Mouse (Mus musculus): ENCODE results near the gene Pam. TPM values are rescaled to one million over a fixed set of nuclear protein-coding genes. Genes with fewer than 3 reads are reported as not detected.

Gene Pam
- total RNA-seq, 2 experiments from 2014 or later: 672 to 774 TPM

DNA sequence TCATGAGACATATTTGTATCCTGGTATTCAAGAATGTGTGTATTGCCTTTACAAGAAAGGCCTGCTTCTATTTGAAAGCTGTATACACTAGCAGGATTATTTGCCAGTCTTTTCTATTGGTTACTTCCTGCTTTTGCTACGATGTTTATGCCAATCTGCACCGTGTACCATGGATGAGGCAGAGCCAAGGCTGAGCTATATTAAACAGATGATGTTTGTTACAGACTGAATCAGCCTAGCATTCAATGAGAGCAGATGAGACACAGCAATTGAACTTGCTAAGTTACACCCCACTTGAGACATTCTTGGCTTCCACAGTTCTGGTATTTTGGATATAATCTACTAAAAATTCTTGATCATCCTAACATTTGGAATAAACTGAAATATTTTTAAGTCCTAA lies 267.9 kb downstream of the Pam start:
- DNase-seq: no peak

- DNase-seq: no peak
These were observed 272.5 kb downstream of the Pam start for GRCm38 (mm10) chr1:97822904-97823303.

- DNase-seq: no peak
These were observed 273.2 kb downstream of the Pam start for GRCm38 (mm10) chr1:97822203-97822602.

GRCm38 (mm10) chr1:97821282-97821681 lies 274.2 kb downstream of the Pam start:
- DNase-seq: no peak

DNA sequence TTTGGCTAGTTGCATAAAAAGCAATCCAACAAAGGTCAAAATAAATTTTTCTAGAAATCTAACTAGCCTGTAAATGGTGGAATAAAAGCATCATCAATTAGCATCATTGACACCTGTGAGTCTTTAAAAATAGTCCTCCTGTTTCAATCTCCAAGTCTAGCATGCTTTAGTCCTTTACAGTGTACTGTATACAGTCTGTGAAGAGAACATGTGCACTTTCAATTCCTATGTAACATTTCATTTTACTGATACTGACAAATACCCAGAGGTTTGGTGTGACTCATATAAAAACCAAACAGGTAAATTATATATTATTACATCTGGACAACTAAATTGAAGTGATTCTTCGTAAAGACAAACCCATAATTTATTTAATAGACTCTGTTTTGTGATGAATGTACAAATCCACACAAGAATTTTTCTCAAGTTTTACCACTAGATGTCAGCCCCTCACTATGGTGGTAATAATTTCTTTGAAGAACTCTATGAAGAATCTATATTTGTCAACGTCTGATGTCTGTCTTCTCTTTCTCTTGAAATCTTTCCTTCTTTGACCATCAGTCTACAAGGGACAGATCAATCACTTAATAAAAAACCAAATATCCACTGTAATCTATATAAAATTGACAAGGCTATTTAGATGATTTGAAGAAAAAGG lies 286.1 kb downstream of the Pam start:
- DNase-seq: peak in 1 of 2 experiments; percentile 45

GRCm38 (mm10) chr1:97804520-97804919 lies 290.9 kb downstream of the Pam start:
- no peak for DNase-seq

DNA sequence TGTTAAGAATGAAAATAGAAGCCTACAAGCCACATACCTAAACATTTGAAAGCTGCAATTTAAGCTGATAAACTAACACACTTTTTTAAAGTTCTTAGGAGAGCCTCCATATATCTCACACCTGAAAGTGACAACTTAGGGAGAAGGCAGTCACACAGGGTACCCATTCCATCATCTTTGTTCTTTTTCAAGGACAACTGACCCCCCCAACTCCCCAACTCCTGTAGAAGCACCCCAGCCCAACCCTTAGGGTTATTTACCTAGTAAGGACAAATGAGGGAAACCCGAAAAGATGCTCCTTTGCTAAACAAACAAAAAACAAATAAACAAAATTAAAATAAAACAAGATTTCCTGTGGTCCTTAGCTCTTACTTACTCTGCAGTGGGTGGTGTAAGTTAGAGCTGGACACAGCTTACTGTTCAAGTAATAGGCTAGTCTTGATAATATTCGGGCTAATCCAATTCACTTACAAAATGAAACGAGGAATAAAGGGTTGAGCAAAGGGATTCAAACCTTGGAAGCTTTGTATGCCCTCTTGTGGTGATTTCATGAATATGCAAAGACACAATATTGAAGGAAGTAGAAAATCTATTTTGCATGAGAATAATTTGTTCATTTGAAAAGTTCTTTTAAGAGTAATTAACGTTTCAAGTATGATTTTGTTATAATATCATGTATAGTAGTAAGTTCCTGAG lies 293.1 kb downstream of the Pam start:
- no peak for DNase-seq

GRCm38 (mm10) chr1:97795936-97796335 lies 299.5 kb downstream of the Pam start:
- no peak for DNase-seq

DNA sequence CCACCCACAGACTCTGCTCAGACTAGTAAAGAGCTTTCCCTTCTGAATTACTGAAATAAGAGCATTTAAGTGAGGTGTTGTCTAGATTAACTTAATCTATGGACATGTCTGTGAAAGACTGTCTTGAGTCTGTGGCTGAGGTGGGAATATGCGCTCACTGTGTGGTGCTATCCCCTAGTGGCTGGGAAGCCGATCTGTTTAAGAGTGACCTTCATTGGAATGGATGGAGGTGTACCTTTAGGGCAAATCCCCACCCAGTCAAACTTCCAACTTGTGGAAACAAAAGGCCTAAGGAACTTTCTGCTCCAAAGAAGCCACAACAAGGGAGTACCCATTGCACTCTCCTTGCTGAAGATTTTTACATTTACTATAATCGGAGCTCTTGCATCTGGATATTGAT lies 301.3 kb downstream of the Pam start:
- DNase-seq: no peak

DNA sequence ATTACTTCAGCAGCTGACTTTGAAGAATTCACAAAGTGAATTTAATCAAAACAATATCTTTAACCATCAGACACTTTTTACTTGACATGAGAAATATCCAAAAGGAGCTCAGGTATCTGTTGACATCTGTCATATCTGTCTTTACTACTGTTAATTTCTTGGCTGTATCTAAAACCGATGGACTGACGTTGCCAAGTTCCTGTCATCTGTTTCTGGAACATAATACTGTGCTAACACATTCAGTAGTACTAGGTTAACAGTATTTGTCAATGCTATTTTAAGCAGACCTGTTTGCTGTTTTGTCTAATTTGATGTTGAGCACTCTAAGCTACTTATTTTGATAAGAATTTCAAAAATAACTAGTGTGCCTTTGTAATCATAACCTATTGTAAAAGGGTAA lies 307.0 kb downstream of the Pam start:
- peak in 1 of 2 experiments; percentile 59 for DNase-seq

- peak in 1 of 2 experiments; percentile 48 for DNase-seq
These were observed 307.8 kb downstream of the Pam start for GRCm38 (mm10) chr1:97787674-97788073.

DNA sequence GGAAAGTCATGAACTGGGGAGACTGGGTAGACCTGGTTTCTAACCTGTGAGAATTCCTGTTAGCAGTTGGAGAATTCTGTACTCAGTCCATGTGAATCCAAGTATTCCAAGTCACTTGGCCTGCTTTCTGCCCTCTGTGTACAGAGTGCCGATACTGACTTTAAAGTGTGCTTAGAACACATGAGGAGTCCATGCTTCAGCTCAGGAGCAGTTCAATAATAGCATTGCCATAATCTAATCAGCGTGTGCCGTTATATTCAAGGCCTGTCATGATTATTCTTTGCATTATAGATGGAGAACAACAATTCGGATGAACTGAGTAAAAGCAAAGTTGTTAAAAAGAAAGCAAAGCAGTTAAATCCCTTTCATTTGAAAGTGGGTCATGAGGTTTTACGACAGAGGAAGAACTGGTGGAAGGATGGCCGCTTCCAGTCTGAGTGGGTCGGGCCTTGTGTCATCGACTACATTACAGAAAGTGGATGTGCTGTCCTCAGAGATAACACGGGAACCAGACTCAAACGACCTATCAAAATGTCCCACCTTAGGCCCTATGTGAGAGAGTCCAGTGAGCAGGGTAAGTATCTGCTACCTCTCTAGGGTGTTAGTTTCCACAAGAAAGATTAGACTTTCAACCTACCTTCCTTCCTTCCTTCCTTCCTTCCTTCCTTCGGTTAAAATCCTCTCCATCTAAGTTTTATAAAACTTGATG lies 309.6 kb downstream of the Pam start:
- no peak for DNase-seq

- DNase-seq: peak in 1 of 2 experiments; percentile 23
These were observed 310.5 kb downstream of the Pam start for GRCm38 (mm10) chr1:97784928-97785327.

- DNase-seq: no peak
These were observed 313.8 kb downstream of the Pam start for GRCm38 (mm10) chr1:97781674-97782073.

DNA sequence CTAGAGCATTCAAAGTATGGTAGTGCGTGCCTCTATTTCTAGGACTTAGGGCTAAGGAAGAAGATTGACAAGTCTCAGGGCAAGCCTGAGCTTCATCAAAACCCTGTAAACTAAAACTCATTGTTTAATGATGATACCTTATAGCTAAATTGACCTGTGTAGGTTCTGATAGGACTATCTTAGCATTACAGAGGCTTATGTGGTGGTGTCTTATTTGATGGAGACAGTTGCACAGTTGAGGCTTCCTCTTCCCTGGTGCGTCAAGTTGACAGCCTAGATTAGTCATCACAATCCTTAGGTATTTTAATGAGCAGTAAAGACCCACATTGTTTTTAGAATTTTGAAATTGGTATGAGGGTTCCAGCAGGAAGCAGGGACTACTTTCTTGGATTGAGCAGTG lies 321.5 kb downstream of the Pam start:
- no peak for DNase-seq

DNA sequence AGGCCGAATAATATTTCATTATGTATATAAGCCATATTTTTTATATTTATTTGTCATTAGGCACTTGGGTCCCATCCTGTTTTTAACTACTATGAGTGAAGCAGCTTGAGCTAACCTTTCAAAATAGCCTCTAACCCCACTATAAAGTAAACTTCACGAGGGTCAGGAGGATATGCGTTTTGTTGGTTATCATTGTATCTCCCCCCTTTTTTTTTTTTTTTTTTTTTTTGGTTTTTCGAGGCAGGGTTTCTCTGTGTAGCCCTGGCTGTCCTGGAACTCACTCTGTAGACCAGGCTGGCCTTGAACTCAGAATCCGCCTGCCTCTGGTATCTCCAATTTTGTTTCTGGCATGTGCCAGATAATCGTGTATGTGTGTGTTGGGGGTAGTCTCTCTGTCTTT lies 322.1 kb downstream of the Pam start:
- no peak for DNase-seq

DNA sequence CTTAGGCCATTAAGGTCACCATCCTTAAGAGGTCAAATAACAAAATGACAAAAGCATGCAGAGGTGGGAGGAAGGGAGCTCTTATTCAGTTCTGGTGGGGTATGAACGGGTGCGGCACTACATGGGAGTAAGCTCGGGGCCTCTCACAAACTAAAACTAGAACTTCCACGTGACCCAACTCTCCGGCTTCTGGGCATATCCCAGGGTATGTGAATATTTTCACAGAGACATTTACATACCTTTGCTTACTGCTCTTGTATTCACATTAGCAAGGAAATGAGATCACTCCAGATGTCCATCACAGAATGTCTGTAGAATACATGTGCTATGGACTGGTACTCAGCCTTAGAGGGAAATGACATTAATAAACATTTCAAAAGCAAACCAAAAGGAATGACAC lies 323.7 kb downstream of the Pam start:
- DNase-seq: no peak

DNA sequence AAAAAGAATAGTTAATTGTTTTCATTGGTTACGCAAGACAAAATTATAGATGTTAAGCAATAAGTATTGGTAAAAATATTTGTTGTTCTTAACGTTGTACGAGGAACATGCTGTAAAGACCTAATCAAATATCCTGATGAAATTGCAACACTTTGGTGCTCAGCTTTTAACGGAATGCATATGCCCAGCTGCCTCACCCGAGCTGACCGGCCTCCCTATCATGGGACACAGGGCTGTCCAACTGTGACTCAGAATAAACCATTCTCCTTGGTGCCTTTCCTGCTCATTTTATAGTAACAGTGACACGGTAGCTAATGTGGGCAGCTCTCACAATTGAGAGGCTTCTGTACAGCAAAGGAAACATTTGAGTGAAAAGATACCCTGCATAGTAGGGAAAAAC lies 324.3 kb downstream of the Pam start:
- peak; percentile 62 to 69 for DNase-seq

GRCm38 (mm10) chr1:97769904-97770753 lies 325.3 kb downstream of the Pam start, which contains the start of the genes Gin1 and Ppip5k2:
Gene Gin1, plus strand, starts transcription at chr1:97770172.
Gene Ppip5k2, minus strand, starts transcription at chr1:97770411.
- DNase-seq: peak; percentile 96 to 97

- DNase-seq: peak; percentile 34 to 59
These were observed 326.0 kb downstream of the Pam start for GRCm38 (mm10) chr1:97769294-97769903.

- no peak for DNase-seq
These were observed 326.5 kb downstream of the Pam start for GRCm38 (mm10) chr1:97768906-97769293.

DNA sequence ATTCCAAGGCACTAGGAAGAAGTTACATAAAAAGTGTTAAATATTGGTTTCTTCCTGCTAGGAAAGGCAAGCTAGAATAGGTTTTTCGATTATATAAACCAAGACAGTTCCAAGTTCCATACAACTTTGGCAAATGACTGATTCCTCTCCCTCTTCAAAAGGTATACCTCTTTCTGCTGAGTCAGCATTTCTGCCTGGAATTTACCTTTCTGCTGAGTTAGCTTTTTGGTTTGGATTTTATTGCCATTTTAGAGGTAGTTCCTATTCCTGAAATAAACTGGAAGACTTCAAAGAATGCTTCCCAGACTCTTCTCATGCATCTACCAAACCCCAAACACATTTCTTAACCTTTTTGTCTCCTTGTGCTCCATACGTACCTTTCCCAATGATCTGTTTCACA lies 327.4 kb downstream of the Pam start:
- no peak for DNase-seq

Measured in heart, adult 18-20 months (tissue).